Mouse (Mus musculus) lung, embryonic 14.5 days (tissue): Measurements from ENCODE around the gene Pcnx2. TPM values are rescaled to one million over a fixed set of nuclear protein-coding genes. Genes with fewer than 3 reads are reported as not detected.

Source experiments
- ATAC-seq: fragments of 200-750 bp; cut with Nextera tagmentation; 2 replicates; pipeline ENCODE4 v1.8.0; 2017; ENCODE audit warnings: mild to moderate bottlenecking, moderate TSS enrichment, moderate library complexity; ENCODE audit not compliant: insufficient read depth
- DNase-seq: peaks from one replicate; pipeline ENCODE4 v3.0.0-alpha.2; 2015
- H3K27ac ChIP-seq: fragments of 300-500 bp; sonication (generic); 2 replicates; pipeline ENCODE4 v1.5.1; 2014; ENCODE audit warnings: low read depth, mild to moderate bottlenecking, moderate library complexity
- H3K27me3 ChIP-seq: fragments of 300-500 bp; sonication (generic); 2 replicates; pipeline ENCODE4 v1.6.1; 2014; ENCODE audit warnings: low read length, control low read depth; ENCODE audit not compliant: insufficient read depth
- H3K36me3 ChIP-seq: fragments of 300-500 bp; sonication (generic); 2 replicates; pipeline ENCODE4 v1.6.1; 2014; ENCODE audit warnings: control low read depth; ENCODE audit not compliant: insufficient read depth
- H3K4me1 ChIP-seq: fragments of 300-500 bp; sonication (generic); 2 replicates; pipeline ENCODE4 v1.6.1; 2014; ENCODE audit warnings: antibody characterized with exemption, control low read depth; ENCODE audit not compliant: insufficient read depth
- H3K4me2 ChIP-seq: fragments of 300-500 bp; sonication (generic); 2 replicates; pipeline ENCODE4 v1.6.1; 2014; ENCODE audit warnings: mild to moderate bottlenecking
- H3K4me3 ChIP-seq: fragments of 300-500 bp; sonication (generic); 2 replicates; pipeline ENCODE4 v1.5.1; 2014; ENCODE audit warnings: low read depth, low read length
- H3K9ac ChIP-seq: fragments of 300-500 bp; sonication (generic); 2 replicates; pipeline ENCODE4 v1.6.1; 2014
- H3K9me3 ChIP-seq: fragments of 300-500 bp; sonication (generic); 2 replicates; pipeline ENCODE4 v1.6.1; 2016; ENCODE audit warnings: low read depth, low read length, control low read depth
- CTCF ChIP-seq: IDR thresholded peaks from 2 replicates; pipeline ENCODE4 v1.5.1; 2016; ENCODE audit warnings: antibody characterized with exemption, low read depth
- WGBS: fragments of 180-500 bp; shearing (Covaris S2); extraction: QIAGEN DNeasy Blood & Tissue Kit; methylation state at CpG from one replicate; pipeline ENCODE4 v1.1.7; 2014; 5-methylcytosine and 5-hydroxymethylcytosine counted together
- polyA plus RNA-seq: library from polyadenylated mRNA; unstranded; fragments of >200 nt; fragmentation: Nextera tagmentation; extraction: Ambion mirVana; gene quantifications from 2 replicates; pipeline ENCODE4 v1.2.1, GENCODE M21; 2014

Pcnx2 gene
- polyA plus RNA-seq, 1 experiment from 2014 or later = not detected

DNA sequence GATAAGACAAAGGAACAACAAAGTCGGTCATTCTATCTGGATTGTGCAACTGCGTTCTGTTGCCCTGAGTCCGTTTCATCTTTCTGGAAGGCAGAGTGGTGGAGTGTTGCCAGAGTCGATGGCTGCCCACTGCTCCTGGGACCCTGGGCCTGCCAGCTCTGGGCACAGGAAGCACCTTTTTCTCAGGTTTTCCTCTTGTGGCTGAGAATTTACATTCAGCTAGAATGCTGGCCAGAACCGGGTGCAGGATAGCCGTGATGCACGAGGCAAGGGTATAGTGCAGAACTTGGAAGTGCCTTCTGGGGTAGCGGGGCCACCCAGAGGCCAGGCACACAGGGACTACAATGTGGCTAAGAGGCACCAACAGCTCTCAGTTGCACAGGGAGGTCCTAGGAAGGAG lies 155.7 kb downstream of the Pcnx2 start:
- no peak overlapping the region for H3K9ac ChIP-seq
- DNase-seq = no peak
- 58% methylated on average over 8 of the region's 8 CpGs for WGBS
- ATAC-seq = no peak
- H3K27me3 ChIP-seq = no peaks in the 10 kb centered on the region
- no peak for TF ChIP-seq CTCF
- no peak overlapping the region for H3K4me2 ChIP-seq
- no peaks in the 10 kb centered on the region for H3K9me3 ChIP-seq
- no peak overlapping the region for H3K4me3 ChIP-seq
- H3K27ac ChIP-seq = no peak overlapping the region
- H3K36me3 ChIP-seq = no peaks in the 10 kb centered on the region; the same call in 1 of the 2 replicates
- no peaks in the 10 kb centered on the region for H3K4me1 ChIP-seq

DNA sequence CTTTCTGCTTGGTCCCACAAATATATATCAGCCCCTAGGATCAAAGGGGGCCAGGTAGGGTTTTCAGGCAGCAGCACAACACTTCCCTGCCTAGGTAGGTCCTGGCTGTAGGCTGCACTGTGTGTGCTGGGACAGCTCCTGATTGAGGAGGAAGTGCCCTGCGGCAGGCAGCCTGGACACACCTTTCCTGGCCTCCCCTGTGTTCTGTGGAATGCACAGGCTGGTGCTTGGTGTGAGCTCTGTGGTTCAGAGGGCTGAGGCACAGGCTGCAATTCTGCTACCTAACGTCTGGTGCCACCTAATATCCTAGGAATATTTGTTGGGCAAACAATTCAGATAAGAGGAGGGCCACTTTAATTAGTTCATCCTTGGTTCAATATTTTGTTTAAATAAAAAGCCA lies 156.3 kb downstream of the Pcnx2 start:
- Histone ChIP-seq H3K4me1 (no peaks in the 10 kb centered on the region), H3K27me3 (no peaks in the 10 kb centered on the region), H3K4me3 (no peak overlapping the region), H3K9me3 (no peaks in the 10 kb centered on the region), H3K27ac (no peak overlapping the region), H3K4me2 (no peak overlapping the region), H3K9ac (no peak overlapping the region), H3K36me3 (no peaks in the 10 kb centered on the region; the same call in 1 of the 2 replicates)
- DNase-seq (peak; percentile 50), ATAC-seq (peak; percentile 69)
- TF ChIP-seq CTCF = no peak
- WGBS = 40% methylated on average over 2 of the region's 2 CpGs

DNA sequence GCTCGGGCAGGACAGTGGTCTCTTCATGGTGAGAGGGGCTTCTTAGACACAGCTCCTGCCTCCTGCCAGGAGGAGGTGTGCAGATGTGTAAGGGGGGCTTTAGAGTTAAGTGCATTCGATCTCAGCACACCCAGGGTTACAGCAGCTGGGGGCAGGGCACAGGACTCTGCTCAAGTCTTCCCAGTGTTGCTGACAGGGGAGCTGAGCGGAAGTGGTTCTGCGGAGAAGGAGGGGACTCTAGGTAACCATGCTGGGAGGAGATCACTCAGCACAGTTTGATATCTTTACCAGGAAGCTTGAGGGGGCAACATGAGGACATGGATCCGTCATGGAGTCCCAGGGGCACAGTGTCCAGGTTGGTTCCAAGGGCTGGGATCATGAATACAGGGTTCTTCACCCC lies 156.7 kb downstream of the Pcnx2 start:
- no peak overlapping the region for H3K4me2 ChIP-seq
- H3K9me3 ChIP-seq = no peaks in the 10 kb centered on the region
- no peak overlapping the region for H3K9ac ChIP-seq
- H3K4me3 ChIP-seq = no peak overlapping the region
- ATAC-seq = no peak
- H3K27me3 ChIP-seq = no peaks in the 10 kb centered on the region
- no peak for TF ChIP-seq CTCF
- H3K4me1 ChIP-seq = no peaks in the 10 kb centered on the region
- H3K27ac ChIP-seq = no peak overlapping the region
- no peaks in the 10 kb centered on the region; the same call in 1 of the 2 replicates for H3K36me3 ChIP-seq
- DNase-seq = no peak
- WGBS = 58% methylated on average over 5 of the region's 5 CpGs

DNA sequence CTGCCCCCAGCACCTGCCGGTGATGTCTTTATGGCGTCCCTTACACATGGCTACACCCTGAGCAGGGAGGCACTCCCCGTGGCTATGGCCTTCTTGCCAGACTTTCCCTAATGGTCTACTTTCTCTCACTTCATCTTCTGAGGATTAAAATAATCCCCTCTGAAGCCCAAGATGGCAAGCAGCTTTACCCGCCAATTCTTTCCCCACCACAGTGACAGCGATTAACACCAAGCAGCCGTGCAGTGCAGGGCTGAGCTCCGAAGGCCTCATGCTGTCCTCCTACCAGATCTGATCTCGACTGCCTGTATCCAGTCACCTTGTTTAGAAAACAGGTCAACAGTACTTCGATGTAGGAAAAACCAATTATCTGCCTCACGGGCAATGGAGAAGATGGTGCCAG lies 157.5 kb downstream of the Pcnx2 start:
- Histone ChIP-seq H3K4me2 (no peak overlapping the region), H3K9ac (no peak overlapping the region), H3K9me3 (no peaks in the 10 kb centered on the region), H3K27me3 (no peaks in the 10 kb centered on the region), H3K4me1 (no peaks in the 10 kb centered on the region), H3K27ac (no peak overlapping the region), H3K4me3 (no peak overlapping the region), H3K36me3 (no peaks in the 10 kb centered on the region; the same call in 1 of the 2 replicates)
- ATAC-seq (no peak), DNase-seq (no peak)
- 85% methylated on average over 10 of the region's 10 CpGs for WGBS
- no peak for TF ChIP-seq CTCF

DNA sequence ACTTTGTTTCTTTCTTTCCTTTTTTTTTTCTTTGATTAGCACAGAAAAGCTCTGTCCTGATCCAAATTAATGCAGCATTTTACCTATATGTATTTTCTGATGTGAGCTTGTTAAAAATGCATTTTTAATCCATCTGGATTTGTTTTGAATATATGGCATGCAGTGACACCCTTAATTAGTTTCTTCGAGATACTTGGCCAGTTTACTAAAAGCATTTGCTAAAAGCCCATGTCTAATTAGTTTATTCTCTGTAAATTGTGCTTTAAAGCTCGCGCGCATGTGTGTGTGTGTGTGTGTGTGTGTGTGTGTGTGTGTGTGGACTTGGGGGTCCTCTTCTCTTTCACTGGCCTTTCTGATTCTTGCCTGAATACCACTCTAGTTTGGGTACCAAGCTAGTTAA lies 159.2 kb downstream of the Pcnx2 start:
- no peak for ATAC-seq
- Histone ChIP-seq H3K4me3 (no peak overlapping the region), H3K9ac (no peak overlapping the region)

DNA sequence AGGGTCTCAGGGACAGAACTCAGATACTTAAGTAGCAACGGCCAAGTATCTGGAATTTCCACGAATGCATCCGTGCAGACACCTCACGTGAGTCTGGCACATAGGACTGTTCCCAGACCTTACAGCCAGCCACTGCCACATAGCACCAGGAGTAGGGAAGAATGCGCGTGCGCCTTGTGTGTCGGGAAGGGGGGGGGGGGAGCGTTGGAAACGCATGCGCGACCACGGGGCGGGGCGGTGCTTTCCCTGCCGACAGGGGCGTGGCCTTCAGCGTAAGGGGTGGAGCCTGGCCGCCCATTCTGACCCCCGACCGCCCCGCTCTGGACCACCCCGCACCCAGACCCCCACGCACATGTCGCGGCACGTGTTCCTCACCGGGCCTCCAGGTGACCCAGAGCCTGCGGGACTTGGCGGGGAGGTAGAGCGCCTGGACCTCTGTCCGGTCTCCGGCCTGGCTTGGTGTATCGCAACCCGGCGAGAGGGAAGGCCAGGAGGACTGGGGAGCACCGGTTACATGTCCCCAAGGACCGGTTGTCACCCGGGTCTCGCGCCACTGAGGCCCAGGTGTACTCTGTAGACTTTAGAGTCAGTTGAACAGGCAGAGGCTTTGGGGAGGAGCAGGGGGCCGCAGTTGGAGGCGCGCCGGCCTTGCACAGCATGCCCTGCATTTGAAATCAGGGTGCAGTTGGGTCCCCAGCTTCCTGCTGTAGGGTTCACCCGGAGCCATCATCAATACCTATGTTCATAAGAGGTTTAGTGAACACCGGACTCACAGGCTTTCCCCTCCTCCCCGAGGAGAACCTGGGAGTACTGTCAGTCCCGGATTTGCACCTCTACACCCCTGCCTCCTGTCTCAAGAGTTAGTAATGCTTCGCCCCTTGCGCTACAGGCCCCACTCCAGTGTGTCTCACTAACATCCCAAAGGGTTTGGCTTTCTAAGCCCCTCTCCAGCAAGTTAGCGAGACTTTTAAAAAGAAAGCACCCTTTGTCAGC lies 163.9 kb downstream of the Pcnx2 start:
- Histone ChIP-seq H3K4me3 (peak overlapping the region; percentile 63), H3K9ac (peak overlapping the region; percentile 66), H3K27ac (peak overlapping the region; percentile 19; the same call in 1 of the 2 replicates), H3K4me1 (peaks cover 4% of the 10 kb centered on the region; the same call in 1 of the 2 replicates), H3K9me3 (no peaks in the 10 kb centered on the region), H3K27me3 (no peaks in the 10 kb centered on the region), H3K36me3 (no peaks in the 10 kb centered on the region; the same call in 1 of the 2 replicates), H3K4me2 (peak overlapping the region; percentile 80)
- peak; percentile 93 for ATAC-seq
- WGBS = 5% methylated on average over 49 of the region's 52 CpGs
- DNase-seq = peak; percentile 95
- no peak for TF ChIP-seq CTCF

More for the DNA sequence above, 159.2 kb downstream of the Pcnx2 start:
- TF ChIP-seq CTCF = no peak
- DNase-seq = no peak
- WGBS = 93% methylated on average over 4 of the region's 4 CpGs
- Histone ChIP-seq H3K36me3 (no peaks in the 10 kb centered on the region; the same call in 1 of the 2 replicates), H3K4me1 (peaks cover 4% of the 10 kb centered on the region; the same call in 1 of the 2 replicates), H3K27me3 (no peaks in the 10 kb centered on the region), H3K27ac (no peak overlapping the region), H3K9me3 (no peaks in the 10 kb centered on the region), H3K4me2 (no peak overlapping the region)

DNA sequence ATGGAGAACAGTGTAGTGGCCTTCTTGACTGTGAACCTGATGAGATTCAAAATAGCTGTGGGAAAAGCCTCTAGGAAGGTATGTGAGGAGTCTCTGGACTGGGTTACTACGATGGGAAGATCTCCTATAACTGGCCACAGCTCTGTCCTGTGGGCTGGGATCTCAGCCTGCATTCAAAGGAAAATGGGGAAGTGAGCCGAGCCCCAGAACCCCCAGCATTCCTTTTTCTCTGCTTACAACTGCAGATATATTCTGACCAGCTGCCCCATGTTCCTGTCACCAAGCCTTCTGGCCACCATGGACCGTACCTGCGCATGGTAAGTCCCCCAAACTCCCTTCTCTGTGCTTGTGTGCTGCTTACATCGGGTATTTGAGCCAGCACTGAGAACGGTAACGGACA lies 168.4 kb downstream of the Pcnx2 start, which contains the start of gene Ntpcr:
TSS of gene Ntpcr (plus strand) at position 218 of the 400 bp plus-strand sequence.
- TF ChIP-seq CTCF = no peak
- Histone ChIP-seq H3K9me3 (no peaks in the 10 kb centered on the region), H3K4me1 (peaks cover 3% of the 10 kb centered on the region; the same call in 1 of the 2 replicates)

More for the DNA sequence above, 168.4 kb downstream of the Pcnx2 start, which contains the start of gene Ntpcr:
- Histone ChIP-seq H3K36me3 (no peaks in the 10 kb centered on the region), H3K9ac (no peak within 1 kb of the TSS), H3K4me3 (no peak within 1 kb of the TSS), H3K27ac (no peak within 1 kb of the TSS), H3K27me3 (no peaks in the 10 kb centered on the region), H3K4me2 (no peak within 1 kb of the TSS)
- 45% methylated on average over 7 of the region's 7 CpGs for WGBS
- no peak for DNase-seq
- ATAC-seq = no peak
